In the genomic region with DNA sequence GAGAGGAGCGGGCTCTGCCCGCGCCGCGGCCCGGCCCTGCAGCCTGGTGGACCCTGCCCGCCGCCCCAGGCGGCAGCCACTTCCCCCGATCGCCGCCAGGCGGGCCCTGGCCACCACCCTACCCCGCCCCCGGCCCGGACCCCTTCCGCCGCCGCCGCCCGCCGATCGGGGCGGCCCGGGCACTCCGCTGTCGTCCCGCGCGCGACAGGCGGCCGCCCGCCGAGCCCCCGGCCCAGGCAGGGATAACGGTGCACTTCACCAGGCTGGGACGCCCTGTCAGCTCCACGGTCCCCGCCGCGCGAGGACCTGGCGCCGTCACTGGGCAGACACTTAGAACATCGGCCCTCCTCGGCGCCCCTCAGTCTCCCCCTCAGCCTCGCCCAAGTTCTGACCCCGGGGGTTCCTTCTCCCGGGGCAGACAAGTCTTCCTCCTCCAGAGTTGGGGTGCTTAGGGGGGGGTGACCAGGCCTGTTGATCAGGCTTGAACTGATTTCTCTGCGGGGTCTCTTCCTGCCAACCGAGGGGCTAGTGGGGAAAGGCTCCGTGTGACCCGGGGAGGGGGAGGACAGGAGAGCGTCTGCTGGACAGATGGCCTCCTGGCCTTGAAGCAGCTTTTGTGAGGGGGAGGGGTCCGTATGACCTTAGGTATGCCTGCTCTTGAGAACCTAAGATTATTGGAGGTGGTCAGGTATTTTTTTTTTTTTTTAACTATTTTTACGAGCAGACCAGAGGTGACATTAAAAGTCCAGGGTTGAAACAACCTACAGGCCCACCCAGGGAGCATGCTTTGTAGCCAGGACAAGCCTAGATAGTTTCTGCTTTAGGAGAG, we compare ENCODE assay signal across 8 mouse cellular contexts. TPM values are rescaled to one million over a fixed set of nuclear protein-coding genes. Genes with fewer than 3 reads are reported as not detected.
DNase-seq lines count a peak whose midpoint lies in the region; ATAC-seq and TF ChIP-seq lines count a peak whose summit lies in the region.

No protein-coding gene starts in this region.

- under 1% methylated on average over 40 of the region's 58 CpGs for WGBS in neural tube, embryonic 11.5 days
- WGBS in bone marrow, adult 2 months = 3% methylated on average over 56 of the region's 58 CpGs
- under 1% methylated on average over 49 of the region's 58 CpGs for WGBS in hindbrain, embryonic 14.5 days
- under 1% methylated on average over 54 of the region's 58 CpGs for WGBS in lung, embryonic 15.5 days

- TF ChIP-seq CTCF in bone marrow, adult 2 months (IDR thresholded peaks at IDR 0.05; ENCODE audit: control insufficient read depth, insufficient read depth, low read length) = no peak

- peak overlapping the region; percentile 98 for H3K9ac ChIP-seq in neural tube, embryonic 11.5 days (ENCODE audit: low read length)
- H3K9ac ChIP-seq in hindbrain, embryonic 14.5 days = peak overlapping the region; percentile 96
- H3K9ac ChIP-seq in lung, embryonic 15.5 days = peak overlapping the region; percentile 95

- peaks cover 6% of the 10 kb centered on the region for H3K4me1 ChIP-seq in neural tube, embryonic 11.5 days (ENCODE audit: control insufficient read depth, insufficient read depth, low read length)
- H3K4me1 ChIP-seq in bone marrow, adult 2 months (ENCODE audit: control insufficient read depth, insufficient read depth, low read length) = no peaks in the 10 kb centered on the region; the same call in 1 of the 2 replicates
- peaks cover 78% of the 10 kb centered on the region for H3K4me1 ChIP-seq in erythroblast, embryonic 14.5 days (ENCODE audit: control insufficient read depth)
- H3K4me1 ChIP-seq in hindbrain, embryonic 14.5 days (replicated peaks; ENCODE audit: control insufficient read depth, insufficient read depth, low read length) = peaks cover 29% of the 10 kb centered on the region
- H3K4me1 ChIP-seq in lung, embryonic 15.5 days = peaks cover 35% of the 10 kb centered on the region

- H3K27ac ChIP-seq in neural tube, embryonic 11.5 days (ENCODE audit: low read depth, low read length) = peak overlapping the region; percentile 97
- H3K27ac ChIP-seq in bone marrow, adult 2 months (ENCODE audit: control insufficient read depth, insufficient read depth, low read depth, low read length, poor library complexity) = peak overlapping the region; percentile 97
- peak overlapping the region; percentile 95 for H3K27ac ChIP-seq in hindbrain, embryonic 14.5 days
- peak overlapping the region; percentile 96 for H3K27ac ChIP-seq in lung, embryonic 15.5 days

- H3K4me3 ChIP-seq in neural tube, embryonic 11.5 days (ENCODE audit: low read depth, low read length) = peak overlapping the region; percentile 91
- peak overlapping the region; percentile 85 for H3K4me3 ChIP-seq in bone marrow, adult 2 months (replicated peaks; ENCODE audit: control insufficient read depth, low read depth, low read length)
- peak overlapping the region; percentile 98 for H3K4me3 ChIP-seq in erythroblast, embryonic 14.5 days (replicated peaks)
- peak overlapping the region; percentile 96 for H3K4me3 ChIP-seq in hindbrain, embryonic 14.5 days (replicated peaks; ENCODE audit: low read length)
- peak overlapping the region; percentile 95 for H3K4me3 ChIP-seq in lung, embryonic 15.5 days

- no peak for TF ChIP-seq POLR2A in bone marrow, adult 2 months (IDR thresholded peaks at IDR 0.05; ENCODE audit: borderline replicate concordance, control insufficient read depth, low read depth, low read length)

- H3K9me3 ChIP-seq in neural tube, embryonic 11.5 days (ENCODE audit: control insufficient read depth, low read length) = no peaks in the 10 kb centered on the region
- H3K9me3 ChIP-seq in erythroblast, embryonic 14.5 days (ENCODE audit: control insufficient read depth, low read length) = no peaks in the 10 kb centered on the region
- H3K9me3 ChIP-seq in hindbrain, embryonic 14.5 days (ENCODE audit: control insufficient read depth, low read length) = no peaks in the 10 kb centered on the region
- no peaks in the 10 kb centered on the region for H3K9me3 ChIP-seq in lung, embryonic 15.5 days

- H3K4me2 ChIP-seq in neural tube, embryonic 11.5 days (ENCODE audit: low read depth) = peak overlapping the region; percentile 58
- peak overlapping the region; percentile 93 for H3K4me2 ChIP-seq in hindbrain, embryonic 14.5 days (replicated peaks)
- H3K4me2 ChIP-seq in lung, embryonic 15.5 days = peak overlapping the region; percentile 74

- H3K36me3 ChIP-seq in neural tube, embryonic 11.5 days (ENCODE audit: control insufficient read depth, insufficient read depth, low read length) = no peaks in the 10 kb centered on the region
- peaks cover 23% of the 10 kb centered on the region for H3K36me3 ChIP-seq in erythroblast, embryonic 14.5 days (ENCODE audit: control insufficient read depth)
- no peaks in the 10 kb centered on the region for H3K36me3 ChIP-seq in hindbrain, embryonic 14.5 days (replicated peaks; ENCODE audit: control insufficient read depth, insufficient read depth)
- no peaks in the 10 kb centered on the region for H3K36me3 ChIP-seq in lung, embryonic 15.5 days

- peak; percentile 79 for DNase-seq in neural tube, embryonic 11.5 days (ENCODE audit: low spot score)
- no peak for DNase-seq in neural tube, embryonic 10.5 days (ENCODE audit: extremely low spot score, low spot score)
- DNase-seq in hindbrain, embryonic 14.5 days (ENCODE audit: low spot score) = peak; percentile 28
- DNase-seq in retina, postnatal 7 days (ENCODE audit: low read depth, low spot score) = peak; percentile 23
- no peak for DNase-seq in layer of hippocampus, postnatal 25 days (ENCODE audit: extremely low spot score in 1 of 2, low spot score in 1 of 2)

- peak; percentile 87 for ATAC-seq in neural tube, embryonic 11.5 days (ENCODE audit: insufficient read depth, low FRiP score, low TSS enrichment)
- ATAC-seq in hindbrain, embryonic 14.5 days (ENCODE audit: low FRiP score) = peak; percentile 85
- peak; percentile 91 for ATAC-seq in lung, embryonic 15.5 days (ENCODE audit: borderline replicate concordance, extremely low read depth, low FRiP score, low TSS enrichment)

- H3K27me3 ChIP-seq in neural tube, embryonic 11.5 days (ENCODE audit: control insufficient read depth, insufficient read depth, low read length) = no peaks in the 10 kb centered on the region
- no peaks in the 10 kb centered on the region for H3K27me3 ChIP-seq in erythroblast, embryonic 14.5 days (ENCODE audit: control insufficient read depth)
- no peaks in the 10 kb centered on the region for H3K27me3 ChIP-seq in hindbrain, embryonic 14.5 days (ENCODE audit: control insufficient read depth, insufficient read depth, low read length)
- no peaks in the 10 kb centered on the region for H3K27me3 ChIP-seq in lung, embryonic 15.5 days

RNA-seq across cellular contexts. Expression of gene Zfp592, which starts 0.6 kb away (rescaled TPM):
- 14.1 and 16.2 TPM in 2 replicates for polyA plus RNA-seq in neural tube, embryonic 11.5 days (2014; fragmentation: Nextera tagmentation; extraction: Ambion mirVana)
- 13.7 and 24.7 TPM in 2 replicates for polyA plus RNA-seq in bone marrow, adult 2 months (2011; ENCODE audit: insufficient read depth, insufficient read length, low replicate concordance, missing spikeins)
- 4.9 and 5.2 TPM in 2 replicates for polyA plus RNA-seq in erythroblast, embryonic 14.5 days (2012)
- 10.4 and 12.3 TPM in 2 replicates for polyA plus RNA-seq in hindbrain, embryonic 14.5 days (2014; fragmentation: Nextera tagmentation; extraction: Ambion mirVana)
- 11.5 and 14.1 TPM in 2 replicates for polyA plus RNA-seq in lung, embryonic 15.5 days (2015; fragmentation: Nextera tagmentation; extraction: Ambion mirVana)
- 10 to 100 TPM; 20.1 to 20.8 TPM for total RNA-seq in layer of hippocampus, postnatal 25 days (2021)

RNA-seq across cellular contexts. Expression of gene Sec11a, which starts 46.5 kb away (rescaled TPM):
- 181 and 196 TPM in 2 replicates for polyA plus RNA-seq in neural tube, embryonic 11.5 days (2014; fragmentation: Nextera tagmentation; extraction: Ambion mirVana)
- 44.5 and 47.9 TPM in 2 replicates for polyA plus RNA-seq in bone marrow, adult 2 months (2011; ENCODE audit: insufficient read depth, insufficient read length, low replicate concordance, missing spikeins)
- polyA plus RNA-seq in erythroblast, embryonic 14.5 days (2012) = 0.23 and 0.24 TPM in 2 replicates
- polyA plus RNA-seq in hindbrain, embryonic 14.5 days (2014; fragmentation: Nextera tagmentation; extraction: Ambion mirVana) = 147 and 156 TPM in 2 replicates
- 221 and 229 TPM in 2 replicates for polyA plus RNA-seq in lung, embryonic 15.5 days (2015; fragmentation: Nextera tagmentation; extraction: Ambion mirVana)
- 10 to 100 TPM; 54.5 to 58.6 TPM for total RNA-seq in layer of hippocampus, postnatal 25 days (2021)

Comparison
In these comparisons a context has a peak if more than half of its experiments do, and no peak if none do; other contexts are left out.
1. DNase-seq: peak in neural tube, embryonic 11.5 days (single experiment), hindbrain, embryonic 14.5 days (single experiment) and retina, postnatal 7 days (single experiment); none in neural tube, embryonic 10.5 days (single experiment) and layer of hippocampus, postnatal 25 days (0 of 2).
2. RNA of gene Sec11a, which starts 46.5 kb away (polyA plus RNA-seq): 221 to 229 TPM in lung, embryonic 15.5 days, 181 to 196 TPM in neural tube, embryonic 11.5 days, 147 to 156 TPM in hindbrain, embryonic 14.5 days and 44.5 to 47.9 TPM in bone marrow, adult 2 months; 0.23 to 0.24 TPM in erythroblast, embryonic 14.5 days; every median in the first group is over 10 times any median in the second.
3. Peak in every context shown above with its lines, with median percentiles within 50 percentile points of each other: ATAC-seq, H3K27ac ChIP-seq, H3K4me2 ChIP-seq, H3K4me3 ChIP-seq and H3K9ac ChIP-seq.